Mouse (Mus musculus): ENCODE results near the gene Acvr1b.

Acvr1b gene

GRCm38 (mm10) chr15:101250220-101250800, 76.4 kb downstream of the Acvr1b start:
- DNase-seq (ENCODE audit: low read depth, low spot score), result no peak

- no peak for DNase-seq (ENCODE audit: low read depth, low spot score)
These were observed 78.1 kb downstream of the Acvr1b start for GRCm38 (mm10) chr15:101251930-101252329.

DNA sequence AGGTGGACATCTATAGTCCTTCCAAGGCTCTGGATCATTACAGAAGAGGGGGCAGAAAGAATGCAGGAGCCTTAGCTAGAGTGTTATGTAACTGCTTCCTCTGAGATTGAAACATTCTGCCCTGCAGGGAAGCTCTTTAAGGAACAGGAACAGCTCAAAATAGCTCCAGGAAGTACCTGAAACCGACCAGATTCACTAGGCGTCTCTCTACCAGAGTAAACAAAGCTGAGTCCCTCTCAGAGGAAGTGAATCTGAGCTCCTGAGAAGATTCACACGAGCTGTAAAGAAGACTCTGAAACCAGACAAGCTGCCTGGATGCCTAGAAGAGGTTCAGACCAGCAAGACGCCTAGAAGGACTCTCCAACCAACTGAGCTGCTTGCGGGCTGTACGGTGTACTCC, 78.7 kb downstream of the Acvr1b start:
- DNase-seq (ENCODE audit: low read depth, low spot score), result no peak

- DNase-seq (ENCODE audit: low read depth, low spot score), result no peak
These were observed 79.7 kb downstream of the Acvr1b start for GRCm38 (mm10) chr15:101253563-101253885.

GRCm38 (mm10) chr15:101253886-101254795, 80.3 kb downstream of the Acvr1b start, which contains the start of gene Nr4a1:
Gene Nr4a1, plus strand, starts transcription at chr15:101254269.
- no peak for DNase-seq (ENCODE audit: low read depth, low spot score)

- DNase-seq (ENCODE audit: low read depth, low spot score), result no peak
These were observed 82.1 kb downstream of the Acvr1b start for GRCm38 (mm10) chr15:101255842-101256462.

GRCm38 (mm10) chr15:101256463-101257206, 82.8 kb downstream of the Acvr1b start:
- DNase-seq (ENCODE audit: low read depth, low spot score), result no peak

DNA sequence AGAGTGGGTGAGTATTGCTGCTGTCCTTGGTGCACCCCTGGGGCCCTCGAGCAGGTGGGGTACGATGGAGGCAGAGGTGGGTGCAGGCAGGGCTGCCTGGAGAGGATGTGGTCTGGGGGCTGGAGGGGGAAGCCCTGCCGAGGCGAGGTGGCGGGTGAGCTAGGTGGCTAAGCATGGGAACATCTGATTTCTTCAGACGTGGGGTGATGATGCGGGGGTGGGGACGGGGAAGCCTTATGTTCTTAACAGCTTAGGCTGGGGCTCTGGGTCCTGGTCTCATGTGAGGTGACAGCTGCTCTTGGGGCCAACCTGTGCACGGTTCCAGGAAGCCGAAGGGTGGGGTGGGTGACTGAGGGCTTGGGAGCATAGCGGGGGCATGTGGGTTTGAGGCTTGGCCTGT, 84.6 kb downstream of the Acvr1b start:
- no peak for DNase-seq (ENCODE audit: low read depth, low spot score)

DNA sequence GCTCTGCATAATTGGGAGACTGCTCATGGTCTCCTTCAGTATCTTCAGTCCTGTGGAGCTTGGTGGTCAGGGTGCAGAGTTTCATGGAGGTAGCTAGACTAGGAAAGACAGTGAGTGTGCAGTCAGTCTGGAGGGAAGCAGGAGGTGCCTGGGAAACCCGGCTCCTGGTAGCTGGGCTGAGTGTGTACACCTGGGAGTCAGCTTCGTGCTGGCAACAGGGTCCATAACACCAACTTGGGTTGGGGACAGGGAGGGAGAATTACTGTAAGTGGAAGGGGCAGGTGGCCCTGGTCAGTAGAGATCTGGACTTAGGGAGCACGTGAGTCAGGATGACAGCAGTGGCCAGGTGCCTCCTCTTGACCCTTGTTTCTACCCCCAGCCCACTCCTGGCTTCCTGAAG, 86.1 kb downstream of the Acvr1b start:
- no peak for DNase-seq (ENCODE audit: low read depth, low spot score)

DNA sequence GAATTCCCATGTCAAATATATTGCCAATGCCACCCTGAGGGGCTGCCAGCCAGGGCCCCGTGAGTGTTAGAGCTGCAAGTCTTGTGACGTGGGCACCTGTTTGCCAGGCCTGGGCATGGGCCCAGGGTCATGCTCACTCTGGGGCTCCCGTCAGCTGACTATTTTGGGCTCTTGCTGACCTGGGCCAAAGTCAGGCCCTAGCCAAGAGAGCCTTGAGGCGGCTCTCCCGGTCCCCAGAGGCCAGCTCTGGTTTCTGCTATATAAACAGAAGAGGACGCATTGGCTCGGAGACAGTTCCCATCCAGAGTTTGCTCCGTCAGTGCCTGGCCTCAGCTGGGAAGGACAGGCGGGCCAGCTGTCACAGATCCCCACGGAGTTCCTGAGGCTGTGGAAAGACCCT, 86.5 kb downstream of the Acvr1b start:
- DNase-seq (ENCODE audit: low read depth, low spot score), result no peak

DNA sequence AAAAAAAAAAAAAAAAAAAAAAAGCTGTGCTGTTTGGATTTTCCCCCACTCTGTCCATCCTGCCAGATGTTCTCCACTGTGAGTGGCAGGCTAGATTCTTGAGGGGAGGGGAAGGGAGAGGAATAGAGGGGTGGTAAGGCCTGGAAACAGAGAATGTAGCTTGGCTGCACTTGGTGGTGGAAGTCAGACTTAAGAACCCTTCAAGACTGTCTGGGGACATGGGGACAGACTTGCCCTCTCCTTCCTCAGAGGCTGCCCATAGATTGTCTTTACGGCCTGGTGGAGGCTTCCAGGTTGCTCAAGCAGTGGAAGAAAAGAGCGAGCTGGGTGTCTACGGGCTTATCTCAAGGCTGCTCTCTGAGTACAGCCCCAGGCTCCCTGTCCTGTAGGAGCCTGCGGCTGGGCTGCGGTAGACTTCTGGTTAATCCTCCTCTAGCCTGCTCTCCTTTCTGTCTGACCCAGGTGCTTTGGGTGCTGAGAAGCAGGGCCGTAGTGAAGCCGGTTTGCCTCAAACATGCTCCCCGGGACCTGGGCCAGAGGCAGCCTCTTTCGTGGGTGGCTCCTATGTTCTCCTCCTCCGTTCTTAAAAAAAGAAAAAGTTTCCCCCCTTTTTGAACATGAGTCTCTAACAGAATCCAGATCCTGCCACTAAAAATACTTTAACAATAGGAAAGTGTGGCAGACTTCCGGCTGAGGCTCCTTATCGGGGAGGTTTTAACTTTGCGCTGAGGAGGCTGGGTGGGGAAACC, 87.2 kb downstream of the Acvr1b start:
- peak; percentile 60 for DNase-seq (ENCODE audit: low read depth, low spot score)

DNA sequence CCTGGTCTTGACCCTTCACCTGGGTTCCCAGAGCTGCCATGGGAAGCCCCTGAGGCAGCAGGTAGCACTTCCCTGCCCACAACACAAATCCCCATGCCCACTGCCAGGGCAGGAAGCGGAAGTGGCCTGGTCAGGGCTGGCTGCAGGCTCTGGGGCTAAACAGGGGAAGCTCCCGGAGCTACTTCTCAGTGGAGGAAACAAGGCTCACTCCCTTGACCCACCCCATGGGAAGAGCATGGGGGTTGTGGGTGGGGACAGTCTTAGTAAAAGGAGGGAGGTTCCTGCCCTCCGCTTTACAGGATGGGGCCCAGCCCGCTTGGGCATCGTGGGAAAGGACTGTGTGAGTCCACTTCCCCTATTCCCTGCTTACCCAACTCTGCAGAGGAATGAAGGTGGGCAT, 88.6 kb downstream of the Acvr1b start:
- no peak for DNase-seq (ENCODE audit: low read depth, low spot score)
